In genomic region chr2:8022651-8023050, GRCm38 (mm10) we compare ENCODE assay signal across 14 mouse cellular contexts.
"Had no signal": no experiment of that assay in that cellular context is flagged by ENCODE, and none has a peak within 500 bp of the region (broad histone marks: within the 10 kb centered on the region; RNA-seq: fewer than 3 reads in every experiment).

No protein-coding gene starts in this region.

- H3K9ac ChIP-seq: limb, embryonic 15.5 days; liver, embryonic 12.5 days; neural tube, embryonic 15.5 days had no signal

- H3K27ac ChIP-seq: liver, embryonic 12.5 days; midbrain, embryonic 10.5 days; neural tube, embryonic 15.5 days had no signal

- H3K27me3 ChIP-seq: limb, embryonic 15.5 days; liver, embryonic 12.5 days; neural tube, embryonic 15.5 days had no signal

- H3K4me2 ChIP-seq: limb, embryonic 15.5 days; liver, embryonic 12.5 days; neural tube, embryonic 15.5 days had no signal

- ATAC-seq: intestine, postnatal 0 days; liver, embryonic 12.5 days had no signal

- H3K9me3 ChIP-seq: limb, embryonic 15.5 days; liver, embryonic 12.5 days; midbrain, embryonic 10.5 days; neural tube, embryonic 15.5 days had no signal

- H3K4me3 ChIP-seq: limb, embryonic 15.5 days; liver, embryonic 12.5 days; midbrain, embryonic 10.5 days; myocyte; neural tube, embryonic 15.5 days had no signal

- H3K36me3 ChIP-seq: limb, embryonic 15.5 days; liver, embryonic 12.5 days; midbrain, embryonic 10.5 days; neural tube, embryonic 15.5 days had no signal

- H3K4me1 ChIP-seq: limb, embryonic 15.5 days; liver, embryonic 12.5 days; midbrain, embryonic 10.5 days; neural tube, embryonic 15.5 days had no signal

- DNase-seq: kidney, adult 8-10 months; kidney, postnatal 25 days; lung, postnatal 36 days; midbrain, embryonic 14.5 days; right cerebral cortex, adult 18-20 months; right cerebral cortex, postnatal 25 days; thymus, adult 18-20 months; thymus, postnatal 14 days had no signal
